Mouse (Mus musculus) left cerebral cortex, postnatal 4 days (tissue): ENCODE data around the gene Kifc5b. TPM values are rescaled to one million over a fixed set of nuclear protein-coding genes. Genes with fewer than 3 reads are reported as not detected.
"Not testable (repeated sequence)": the region's sequence is repeated elsewhere in the genome, so short reads cannot be mapped to it uniquely, and the experiment has no call there.

ENCODE experiments used
- DNase-seq: peaks from one replicate; pipeline ENCODE4 v3.0.0-alpha.2; 2022
- intact Hi-C: fragments of 180-260 bp; cut with DNase I; formaldehyde crosslinking; loops from one replicate; pipeline ENCODE4 v1.15.1; 2025
- total RNA-seq, 2 experiments: library from RNA; stranded (reverse); gene quantifications; 2 replicates each; pipeline ENCODE4 v1.2.3; 2021

The Kifc5b gene
- total RNA-seq = 1 to 10 TPM; 4.8 to 6.0 TPM

DNA sequence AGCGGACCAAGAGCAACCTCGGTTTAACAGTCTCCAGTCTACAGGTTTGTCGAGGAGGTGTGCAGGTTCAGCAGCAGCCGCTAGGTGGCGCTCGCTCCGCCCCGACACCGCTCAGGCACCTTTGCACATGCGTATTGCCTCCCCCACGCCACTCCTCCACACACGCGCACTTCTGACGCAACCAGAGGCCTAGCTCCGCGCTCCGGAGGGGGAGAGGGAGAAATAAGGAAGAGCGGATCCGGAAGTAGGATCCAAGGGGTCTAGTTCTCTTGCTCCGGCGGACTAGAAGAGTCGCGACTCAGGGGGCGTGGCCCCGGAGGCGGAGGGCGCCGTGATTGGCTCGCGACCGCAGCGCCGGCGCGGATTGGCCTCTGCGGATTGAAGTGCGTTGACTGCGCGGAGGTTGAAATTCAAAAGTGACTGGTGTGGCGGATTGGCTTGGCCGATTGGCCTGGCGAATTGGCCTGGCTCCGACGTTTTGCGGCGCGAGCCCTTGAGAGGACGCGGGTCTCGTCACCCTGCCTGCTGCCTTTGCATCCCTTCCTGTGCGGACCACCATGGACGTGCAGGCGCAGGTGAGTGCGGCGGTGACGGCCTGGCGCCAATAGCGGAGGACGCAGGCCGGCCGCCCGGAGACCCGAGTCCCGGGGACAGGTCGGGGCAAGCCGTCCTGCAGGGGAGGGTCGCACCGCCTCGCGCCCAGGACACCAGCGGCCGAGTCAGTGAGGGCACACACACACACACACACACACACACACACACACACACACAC is at the start of gene Kifc5b:
TSS of gene Kifc5b (plus strand) at position 381 of the 772 bp plus-strand sequence.
- intact Hi-C loops = no loop called here
- DNase-seq = peak; percentile 100

GRCm38 (mm10) chr17:26868756-26869155 is 48.1 kb upstream of the Kifc5b start:
- no peak for DNase-seq
- intact Hi-C loops = no loop called here

DNA sequence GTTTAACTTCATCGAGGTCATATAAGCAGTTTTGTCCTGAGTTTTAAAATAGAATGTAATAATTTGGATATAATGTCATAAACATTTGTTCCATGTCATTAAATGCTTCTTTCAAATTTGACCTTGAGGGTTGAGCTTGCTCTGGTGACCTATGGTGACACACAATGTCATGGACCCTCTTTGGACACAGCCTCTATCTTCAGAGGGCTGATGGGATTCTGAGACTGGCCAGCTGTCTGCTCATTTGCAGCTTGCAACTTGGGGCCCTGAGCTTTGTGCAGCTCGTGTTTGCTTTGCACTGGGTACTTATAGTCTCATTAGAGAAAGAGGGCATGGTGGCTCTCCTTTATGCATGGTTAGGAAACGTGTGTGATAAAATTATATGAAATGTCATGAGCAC is 44.0 kb upstream of the Kifc5b start:
- DNase-seq = no peak
- intact Hi-C loops = no loop called here

DNA sequence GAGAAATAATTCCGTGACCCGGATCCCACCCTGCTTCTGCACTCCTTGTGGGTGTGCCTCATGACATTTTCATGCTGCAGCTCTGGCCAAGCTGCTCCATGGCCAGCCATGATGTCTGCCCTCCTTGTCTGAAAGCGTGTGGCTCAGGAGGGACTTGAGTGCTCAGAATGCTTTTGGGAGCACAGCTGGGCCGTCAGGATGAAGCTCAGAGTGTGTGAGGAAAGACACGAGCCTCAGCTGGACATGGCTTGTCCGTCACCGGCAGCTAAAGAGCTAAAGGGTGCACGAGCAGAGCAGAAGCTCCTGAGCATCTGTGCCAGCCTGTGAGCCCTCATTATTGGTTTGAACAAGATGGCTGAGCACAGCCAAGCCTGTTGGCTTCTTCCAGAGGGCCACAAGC is 43.4 kb upstream of the Kifc5b start:
- DNase-seq = no peak
- intact Hi-C loops = no loop called here

GRCm38 (mm10) chr17:26874542-26874941 is 42.3 kb upstream of the Kifc5b start:
- DNase-seq = peak; percentile 53
- intact Hi-C loops = no loop called here

- no peak for DNase-seq
- intact Hi-C loops = no loop called here
Measured at GRCm38 (mm10) chr17:26877927-26878326, 39.0 kb upstream of the Kifc5b start.

GRCm38 (mm10) chr17:26879235-26879634 is 37.7 kb upstream of the Kifc5b start:
- DNase-seq = no peak
- intact Hi-C loops = no loop called here

GRCm38 (mm10) chr17:26882706-26883105 is 34.2 kb upstream of the Kifc5b start:
- no peak for DNase-seq
- intact Hi-C loops = loop anchor here (10.0 kb wide), 1 partner anchor 208 kb away; no protein-coding TSS in a partner anchor

GRCm38 (mm10) chr17:26883585-26883984 is 33.3 kb upstream of the Kifc5b start:
- DNase-seq = no peak
- intact Hi-C loops = loop anchor here (10.0 kb wide), 1 partner anchor 209 kb away; no protein-coding TSS in a partner anchor

GRCm38 (mm10) chr17:26884995-26885926 is 31.6 kb upstream of the Kifc5b start:
- intact Hi-C loops = loop anchor here (5.0 to 10.0 kb wide), 2 partner anchors 93 to 210 kb away; no protein-coding TSS in a partner anchor
- DNase-seq = peak; percentile 81

DNA sequence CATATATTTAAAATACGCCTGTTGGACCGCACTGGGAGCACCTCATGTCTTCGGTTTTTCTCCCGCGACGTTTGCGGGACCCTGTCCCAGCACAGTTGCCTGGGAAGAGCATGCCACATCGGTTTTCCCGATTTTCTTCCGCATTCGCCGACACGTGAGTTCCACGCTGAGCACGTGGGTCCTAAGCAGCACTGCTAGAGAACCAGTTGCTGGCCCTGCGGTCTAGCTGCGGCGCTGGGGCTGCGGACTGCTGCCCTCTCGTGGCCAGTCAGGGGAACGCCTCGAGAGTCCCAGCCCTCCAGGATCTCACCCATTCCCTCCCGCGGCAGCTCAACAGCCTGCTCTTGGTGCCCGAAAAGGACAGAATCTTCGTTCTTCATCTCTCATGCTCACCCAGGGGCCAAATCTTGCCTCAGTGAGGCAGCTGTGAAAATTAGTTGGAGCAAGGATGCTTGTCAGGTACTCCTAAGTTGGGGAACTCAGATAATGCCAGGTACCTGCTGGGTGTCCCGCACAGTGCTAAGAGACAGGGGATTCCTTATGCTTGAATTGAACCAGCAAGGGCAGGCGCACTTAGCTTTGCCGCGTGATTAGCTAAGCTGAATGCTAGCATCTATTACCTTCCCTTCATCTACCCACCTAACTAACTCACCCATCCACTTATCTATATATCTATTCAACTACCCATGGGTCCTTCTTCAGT is 30.7 kb upstream of the Kifc5b start:
- DNase-seq = peak; percentile 80

GRCm38 (mm10) chr17:26887926-26888325 is 29.0 kb upstream of the Kifc5b start:
- intact Hi-C loops = loop anchor here (5.0 to 10.0 kb wide), 2 partner anchors 96 to 213 kb away; no protein-coding TSS in a partner anchor
- no peak for DNase-seq

More for the DNA sequence above, 30.7 kb upstream of the Kifc5b start:
- intact Hi-C loops = loop anchor here (5.0 to 10.0 kb wide), 2 partner anchors 94 to 211 kb away; no protein-coding TSS in a partner anchor

GRCm38 (mm10) chr17:26892635-26893375 is 24.1 kb upstream of the Kifc5b start:
- intact Hi-C loops = no loop called here

DNA sequence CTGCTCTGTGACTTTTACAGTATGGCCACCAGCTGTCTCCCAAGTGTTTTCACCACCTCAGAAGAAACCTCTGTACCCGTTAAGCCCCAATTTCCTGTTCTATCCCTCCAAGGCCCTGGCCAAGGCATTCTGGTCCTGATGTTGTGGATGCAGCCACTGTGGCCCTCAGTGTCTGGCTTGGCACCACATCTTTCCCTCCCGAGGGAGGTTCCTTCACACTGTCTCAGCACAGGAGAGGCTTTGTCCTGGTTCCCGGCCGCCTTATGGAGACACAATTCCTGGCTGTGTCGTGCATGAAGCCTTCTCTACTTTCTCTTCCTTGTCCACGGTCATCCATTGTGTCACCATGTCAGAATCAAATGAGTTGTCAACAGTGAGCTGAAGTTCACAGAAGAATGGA is 23.4 kb upstream of the Kifc5b start:
- DNase-seq = no peak
- intact Hi-C loops = no loop called here

More at GRCm38 (mm10) chr17:26892635-26893375, 24.1 kb upstream of the Kifc5b start:
- DNase-seq = no peak

DNA sequence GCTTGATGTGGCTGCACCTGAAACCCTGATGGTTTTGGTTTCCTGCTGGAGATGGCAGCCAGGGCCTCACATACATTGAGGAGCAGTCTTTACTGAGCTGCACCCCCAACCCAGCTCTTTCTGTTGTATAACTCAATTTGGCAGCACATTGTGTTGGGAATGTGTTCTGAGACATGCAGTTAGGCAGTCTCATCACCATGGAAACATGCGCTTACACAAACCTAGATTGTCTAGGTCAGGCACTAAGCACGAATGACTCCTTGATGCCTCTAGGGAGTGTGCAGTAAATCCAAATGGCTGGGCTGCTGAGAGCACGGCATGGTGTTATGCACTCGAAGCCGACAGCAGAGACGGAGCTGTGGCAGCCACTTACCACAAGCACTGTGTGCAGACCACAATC is 22.5 kb upstream of the Kifc5b start:
- intact Hi-C loops = no loop called here
- no peak for DNase-seq

- intact Hi-C loops = no loop called here
- peak; percentile 74 for DNase-seq
Measured at GRCm38 (mm10) chr17:26895578-26895977, 21.3 kb upstream of the Kifc5b start.

GRCm38 (mm10) chr17:26900916-26901315 is 16.0 kb upstream of the Kifc5b start:
- DNase-seq = no peak
- intact Hi-C loops = no loop called here

DNA sequence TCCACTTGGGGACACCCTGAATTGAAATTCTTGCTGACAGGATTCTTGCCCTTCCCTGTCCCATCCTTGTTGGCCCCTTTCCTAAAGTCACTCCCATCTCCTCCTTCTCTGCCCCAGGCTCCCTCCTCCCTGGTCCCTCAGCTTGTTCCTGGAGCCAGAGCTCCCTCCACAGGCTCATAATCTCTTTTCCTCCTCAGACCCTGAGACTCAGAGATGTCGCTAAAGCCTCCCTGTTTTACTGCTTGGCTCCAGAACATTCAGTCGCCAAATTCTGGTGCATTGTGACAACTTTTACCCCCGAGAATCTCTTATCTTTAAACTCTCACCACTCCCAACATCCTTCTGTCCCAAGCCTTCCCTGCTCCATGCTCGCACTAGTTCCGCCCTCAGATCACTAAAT is 12.6 kb upstream of the Kifc5b start:
- no peak for DNase-seq
- intact Hi-C loops = no loop called here

- intact Hi-C loops = not testable (repeated sequence)
- peak; percentile 59 for DNase-seq
Measured at GRCm38 (mm10) chr17:26907506-26907905, 9.4 kb upstream of the Kifc5b start.

DNA sequence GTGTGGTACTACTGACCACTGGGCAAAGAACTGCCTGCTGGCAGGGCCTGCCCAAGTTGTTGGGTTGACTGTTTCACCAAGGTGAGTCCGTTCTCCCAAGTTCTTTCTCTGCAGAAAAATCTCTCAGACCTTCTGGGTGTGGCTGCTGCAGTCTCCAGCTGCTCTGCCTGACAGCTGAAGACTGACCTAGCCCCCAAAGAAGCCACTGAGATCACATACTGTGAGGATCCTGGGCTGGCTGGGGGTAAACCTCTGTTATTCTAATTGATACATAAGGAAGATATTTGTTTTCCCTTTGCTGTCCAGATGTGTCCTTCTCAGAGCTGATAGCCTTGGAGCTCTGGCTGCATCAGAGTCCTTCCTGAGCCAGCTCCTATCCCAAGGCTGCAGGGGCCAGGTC is 1.6 kb upstream of the Kifc5b start:
- intact Hi-C loops = no loop called here
- no peak for DNase-seq
